Mouse (Mus musculus) right cerebral cortex, adult 2 months (tissue): ENCODE data around the gene Clba1.

Experiments used
- DNase-seq, 2 experiments: peaks; one replicate each; pipeline ENCODE4 v3.0.0; 2021 to 2022; ENCODE audit warnings: low spot score in 2 of 2

The Clba1 gene

GRCm38 (mm10) chr12:112849235-112850022 lies 40.7 kb downstream of the Clba1 start:
- no peak for DNase-seq

DNA sequence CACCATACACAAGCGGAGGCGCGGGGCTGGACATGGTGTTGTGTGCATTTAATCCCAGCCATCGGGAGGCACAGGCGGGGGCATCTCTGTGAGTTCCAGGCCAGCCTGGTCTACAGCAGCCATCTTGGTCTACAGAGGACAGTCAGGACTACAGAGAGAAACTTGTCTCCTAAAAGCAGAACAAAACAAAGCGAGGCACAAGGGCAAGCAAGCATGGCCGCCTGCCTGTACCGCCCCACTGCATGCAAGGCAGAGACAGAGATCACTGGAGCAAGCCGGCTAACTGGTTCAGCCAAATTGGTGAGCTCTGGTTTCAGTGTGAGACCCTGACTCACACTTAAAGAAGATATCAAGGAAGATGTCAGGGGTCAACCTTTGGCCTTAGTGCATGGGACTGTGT lies 41.6 kb downstream of the Clba1 start:
- no peak for DNase-seq

GRCm38 (mm10) chr12:112851116-112851515 lies 42.4 kb downstream of the Clba1 start:
- no peak for DNase-seq

DNA sequence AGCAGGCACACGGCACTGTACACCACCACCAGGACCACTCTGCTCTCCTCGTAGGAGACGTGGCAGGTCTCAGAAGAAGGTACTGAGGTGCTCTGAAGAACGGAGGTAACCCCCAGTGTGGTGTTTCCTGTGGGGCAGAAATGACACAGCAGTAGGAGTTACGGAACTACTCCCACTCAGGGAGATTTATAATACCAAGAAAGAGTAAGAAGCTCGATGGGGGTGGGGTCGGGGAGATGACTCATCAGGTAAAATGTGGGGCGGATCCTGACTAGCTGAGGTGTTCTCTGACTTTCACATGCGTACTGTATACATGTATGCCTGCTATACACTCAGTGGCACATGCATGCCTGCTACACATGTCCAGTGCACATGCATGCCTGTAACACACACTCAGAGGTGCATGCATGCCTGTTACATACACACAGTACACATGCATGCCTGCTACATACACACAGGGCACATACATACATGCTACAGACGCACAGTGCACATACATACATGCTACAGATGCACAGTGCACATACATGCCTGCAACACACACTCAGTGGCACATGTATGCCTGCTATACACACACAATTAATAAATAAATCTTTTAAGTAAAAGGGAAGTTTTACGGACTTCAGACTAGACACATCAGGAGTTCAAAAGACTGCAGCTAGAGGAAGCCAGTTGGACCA lies 44.5 kb downstream of the Clba1 start:
- peak in 1 of 2 experiments; percentile 30 for DNase-seq

GRCm38 (mm10) chr12:112854610-112855333 lies 46.0 kb downstream of the Clba1 start:
- DNase-seq, result no peak

GRCm38 (mm10) chr12:112856338-112856737 lies 47.6 kb downstream of the Clba1 start:
- DNase-seq, result no peak

- no peak for DNase-seq
These were observed 48.5 kb downstream of the Clba1 start for GRCm38 (mm10) chr12:112857021-112857925.

GRCm38 (mm10) chr12:112858581-112859336 lies 50.0 kb downstream of the Clba1 start:
- no peak for DNase-seq

DNA sequence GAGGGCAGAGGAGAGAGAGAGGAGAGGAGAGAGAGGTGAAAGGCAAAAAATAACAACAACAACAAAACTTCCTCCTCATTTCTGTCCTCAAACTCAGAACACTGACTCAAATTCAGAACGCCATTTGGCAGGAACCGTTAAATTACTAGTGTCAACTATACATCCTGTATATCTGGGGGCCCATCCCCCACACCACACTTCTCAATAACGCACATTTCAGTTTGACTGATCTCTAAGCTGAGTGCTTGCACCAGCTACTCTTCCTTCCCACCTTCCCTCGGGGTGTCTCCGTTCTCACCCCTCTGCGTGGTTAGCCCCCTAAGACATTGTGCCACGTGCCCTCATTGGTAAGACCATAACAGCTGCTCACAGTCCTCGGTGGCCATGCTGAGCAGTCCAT lies 51.2 kb downstream of the Clba1 start:
- DNase-seq, result no peak

DNA sequence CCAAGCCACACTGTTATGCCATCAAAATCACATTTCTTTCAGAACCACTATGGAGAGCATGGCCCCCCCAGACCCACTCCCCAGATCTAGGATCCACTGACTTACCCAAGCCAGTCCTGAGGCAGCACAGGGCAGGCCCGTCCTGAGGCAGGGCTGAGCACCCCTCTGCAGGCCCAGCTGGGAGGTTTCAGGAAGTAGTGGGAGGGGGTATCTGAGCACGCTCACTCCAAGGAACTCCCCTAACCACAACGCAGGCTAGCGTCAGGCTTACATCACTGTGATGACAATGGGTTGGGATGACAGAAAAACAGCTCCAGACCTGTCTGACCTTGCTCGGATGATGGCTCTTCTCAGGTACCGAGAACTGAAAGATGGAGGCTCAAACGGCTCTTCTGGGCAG lies 52.0 kb downstream of the Clba1 start:
- DNase-seq, result no peak

DNA sequence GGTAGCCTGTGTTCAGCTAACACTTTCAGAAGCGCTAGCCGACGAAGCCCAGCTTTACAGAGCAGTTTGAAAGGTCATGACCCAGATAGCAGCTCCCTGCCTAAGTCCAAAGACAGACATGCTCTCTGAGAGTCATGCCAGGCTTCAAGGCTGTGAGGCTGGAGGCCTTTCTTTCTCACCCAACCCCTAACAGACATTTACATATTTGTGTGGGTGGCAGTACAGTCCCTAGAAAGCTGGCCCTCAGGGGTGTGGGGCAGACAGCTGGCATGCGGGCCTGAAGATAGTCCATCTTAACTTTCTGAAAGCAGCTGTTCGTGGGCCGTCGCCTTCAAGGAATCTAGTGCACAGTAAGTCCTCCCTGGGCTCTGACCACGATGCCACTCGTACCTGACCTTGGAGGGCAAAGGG lies 53.2 kb downstream of the Clba1 start:
- no peak for DNase-seq

DNA sequence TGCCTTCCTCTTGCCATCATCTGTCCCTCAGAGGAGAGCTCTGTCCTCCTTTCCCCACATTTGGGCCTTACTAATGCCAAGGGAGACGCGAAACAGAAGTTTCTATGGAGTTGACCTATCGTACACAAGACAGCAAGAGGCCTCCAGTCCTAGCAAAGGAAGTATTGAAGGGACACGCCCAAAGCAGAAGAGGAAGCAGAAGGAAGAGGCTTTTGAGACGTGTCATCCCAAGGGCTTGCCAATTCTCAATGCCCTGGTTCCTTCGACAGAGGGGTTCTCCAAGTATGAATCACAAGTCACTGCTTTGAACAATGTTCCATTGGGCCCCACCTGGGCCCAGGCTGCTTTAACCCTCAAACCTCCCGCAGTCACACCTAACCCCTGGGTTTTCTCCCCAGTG lies 56.1 kb downstream of the Clba1 start:
- no peak for DNase-seq
